Mouse (Mus musculus): ENCODE measurements around the gene Gbf1. TPM values are rescaled to one million over a fixed set of nuclear protein-coding genes. Genes with fewer than 3 reads are reported as not detected.

Gene Gbf1
- polyA plus RNA-seq, 1 experiment from 2014 or later: 28.0 TPM

DNA sequence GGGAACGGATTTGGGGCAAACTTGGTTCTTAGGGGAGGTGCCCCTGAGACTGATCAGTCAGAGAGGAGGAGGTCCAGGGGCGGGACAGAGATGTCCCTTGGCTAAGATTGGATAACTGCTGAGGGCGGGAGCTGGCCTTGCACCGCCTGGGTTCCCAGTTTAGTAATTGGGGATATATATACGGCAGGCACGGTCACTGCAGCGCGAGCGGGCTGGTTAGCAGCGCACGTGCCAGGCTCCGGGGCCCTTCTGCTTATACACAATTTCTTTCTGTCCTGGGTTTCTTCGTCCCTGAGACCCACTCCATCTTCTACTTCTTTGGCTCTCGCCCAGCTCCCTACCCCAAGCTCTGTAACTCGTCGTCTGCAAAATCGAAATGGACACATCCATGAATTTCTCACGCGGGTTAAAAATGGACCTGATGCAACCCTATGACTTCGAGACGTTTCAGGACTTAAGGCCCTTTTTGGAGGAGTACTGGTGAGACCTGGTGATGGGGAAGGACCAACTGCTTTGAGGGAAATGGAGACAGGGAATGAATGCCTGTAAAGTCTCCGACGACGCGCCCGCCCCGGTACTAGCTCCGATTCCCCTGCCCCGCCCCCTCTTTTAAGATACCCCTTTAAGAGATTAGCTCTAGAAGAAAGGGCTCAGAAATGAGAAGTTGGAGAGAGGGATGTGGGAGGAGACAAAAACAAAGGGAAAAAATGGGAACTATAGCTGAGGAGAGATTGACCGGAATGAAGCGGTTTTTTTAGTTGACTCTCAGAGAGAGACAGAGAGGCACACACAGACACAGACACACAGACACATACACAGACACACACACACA is 20.4 kb upstream of the Gbf1 start, which contains the start of gene Elovl3:
Gene Elovl3, plus strand, starts transcription at position 204 of the 832 bp plus-strand sequence.
- no peaks in the 10 kb centered on the region for H3K36me3 ChIP-seq (ENCODE audit: control insufficient read depth, insufficient read depth)
- WGBS: 3% methylated on average over 31 of the region's 31 CpGs
- H3K4me3 ChIP-seq (ENCODE audit: low read depth, low read length): peak within 1 kb of the TSS; percentile 26
- H3K27ac ChIP-seq (ENCODE audit: low read depth, low read length): no peak within 1 kb of the TSS
- H3K4me2 ChIP-seq (replicated peaks; ENCODE audit: low read depth): peak within 1 kb of the TSS; percentile 59
- TF ChIP-seq CTCF (IDR thresholded peaks at IDR 0.05; ENCODE audit: low read depth): no peak
- ATAC-seq: no peak
- H3K9me3 ChIP-seq (ENCODE audit: control insufficient read depth): no peaks in the 10 kb centered on the region
- H3K9ac ChIP-seq (ENCODE audit: low read depth, low read length): 0 out of 2 replicates have a peak within 1 kb of the TSS, but pooled peaks have one; percentile 3
- H3K27me3 ChIP-seq (replicated peaks; ENCODE audit: control insufficient read depth, insufficient read depth, low read length): peaks cover 59% of the 10 kb centered on the region
- H3K4me1 ChIP-seq (replicated peaks; ENCODE audit: control insufficient read depth, insufficient read depth, low read length): peaks cover 8% of the 10 kb centered on the region; the same call in 1 of the 2 replicates

DNA sequence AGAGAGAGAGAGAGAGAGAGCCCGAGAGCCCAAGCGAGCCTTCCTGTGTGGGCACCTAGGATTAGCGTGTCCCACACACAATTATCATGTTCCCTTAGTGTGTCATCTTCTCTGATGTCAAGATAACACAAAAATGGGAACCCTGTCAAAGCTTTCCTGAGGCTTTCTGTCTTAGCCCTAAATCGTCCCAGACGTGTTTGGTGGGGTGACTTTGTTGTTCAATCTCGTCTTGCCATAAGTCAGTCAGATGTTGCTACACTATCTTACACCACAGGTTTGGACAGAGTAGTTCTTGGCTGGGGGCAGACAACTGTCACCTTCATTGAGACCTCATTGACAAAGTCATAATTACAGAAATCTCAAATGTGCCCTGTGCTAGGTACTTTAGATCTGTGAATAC is 19.7 kb upstream of the Gbf1 start:
- no peak overlapping the region for H3K27ac ChIP-seq (ENCODE audit: low read depth, low read length)
- TF ChIP-seq CTCF (IDR thresholded peaks at IDR 0.05; ENCODE audit: low read depth): no peak
- WGBS: 51% methylated on average over 6 of the region's 6 CpGs

DNA sequence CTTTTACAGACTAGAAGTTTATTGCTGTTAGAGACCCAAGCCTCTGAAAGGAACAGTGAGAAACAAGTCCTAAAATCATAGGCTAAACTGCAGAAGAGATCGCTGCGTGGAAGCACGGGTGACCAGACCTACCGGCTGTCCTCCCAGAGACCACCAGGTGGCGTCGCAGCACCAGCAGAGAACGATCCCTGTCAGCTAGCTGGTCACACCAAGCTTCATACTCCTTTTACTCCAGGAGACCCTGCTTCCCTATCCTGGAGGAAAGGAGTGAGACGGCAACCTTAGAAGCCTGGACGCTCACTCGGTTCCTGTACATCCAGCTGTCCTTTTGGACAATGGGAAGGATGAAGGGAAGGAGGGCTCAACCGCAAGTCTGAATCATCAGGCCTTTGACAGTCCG is 17.0 kb upstream of the Gbf1 start:
- under 1% methylated on average over 12 of the region's 12 CpGs for WGBS
- peak overlapping the region; percentile 99 for H3K4me2 ChIP-seq (replicated peaks; ENCODE audit: low read depth)
- H3K9ac ChIP-seq (ENCODE audit: low read depth, low read length): peak overlapping the region; percentile 46; the same call in 1 of the 2 replicates
- H3K9me3 ChIP-seq (ENCODE audit: control insufficient read depth): no peaks in the 10 kb centered on the region
- H3K4me3 ChIP-seq (ENCODE audit: low read depth, low read length): peak overlapping the region; percentile 51
- peaks cover 10% of the 10 kb centered on the region; the same call in 1 of the 2 replicates for H3K4me1 ChIP-seq (replicated peaks; ENCODE audit: control insufficient read depth, insufficient read depth, low read length)
- peak; percentile 99 for TF ChIP-seq CTCF (IDR thresholded peaks at IDR 0.05; ENCODE audit: low read depth)
- no peak overlapping the region for H3K27ac ChIP-seq (ENCODE audit: low read depth, low read length)
- H3K27me3 ChIP-seq (replicated peaks; ENCODE audit: control insufficient read depth, insufficient read depth, low read length): peaks cover 75% of the 10 kb centered on the region
- no peaks in the 10 kb centered on the region for H3K36me3 ChIP-seq (ENCODE audit: control insufficient read depth, insufficient read depth)
- ATAC-seq: 0 out of 2 replicates have a peak, but pooled peaks have one; percentile 9

More for the DNA sequence above, 19.7 kb upstream of the Gbf1 start:
- no peaks in the 10 kb centered on the region for H3K9me3 ChIP-seq (ENCODE audit: control insufficient read depth)
- H3K4me2 ChIP-seq (replicated peaks; ENCODE audit: low read depth): no peak overlapping the region
- no peak for ATAC-seq
- H3K36me3 ChIP-seq (ENCODE audit: control insufficient read depth, insufficient read depth): no peaks in the 10 kb centered on the region
- peaks cover 10% of the 10 kb centered on the region; the same call in 1 of the 2 replicates for H3K4me1 ChIP-seq (replicated peaks; ENCODE audit: control insufficient read depth, insufficient read depth, low read length)
- peaks cover 66% of the 10 kb centered on the region for H3K27me3 ChIP-seq (replicated peaks; ENCODE audit: control insufficient read depth, insufficient read depth, low read length)
- no peak overlapping the region for H3K9ac ChIP-seq (ENCODE audit: low read depth, low read length)
- no peak overlapping the region for H3K4me3 ChIP-seq (ENCODE audit: low read depth, low read length)

DNA sequence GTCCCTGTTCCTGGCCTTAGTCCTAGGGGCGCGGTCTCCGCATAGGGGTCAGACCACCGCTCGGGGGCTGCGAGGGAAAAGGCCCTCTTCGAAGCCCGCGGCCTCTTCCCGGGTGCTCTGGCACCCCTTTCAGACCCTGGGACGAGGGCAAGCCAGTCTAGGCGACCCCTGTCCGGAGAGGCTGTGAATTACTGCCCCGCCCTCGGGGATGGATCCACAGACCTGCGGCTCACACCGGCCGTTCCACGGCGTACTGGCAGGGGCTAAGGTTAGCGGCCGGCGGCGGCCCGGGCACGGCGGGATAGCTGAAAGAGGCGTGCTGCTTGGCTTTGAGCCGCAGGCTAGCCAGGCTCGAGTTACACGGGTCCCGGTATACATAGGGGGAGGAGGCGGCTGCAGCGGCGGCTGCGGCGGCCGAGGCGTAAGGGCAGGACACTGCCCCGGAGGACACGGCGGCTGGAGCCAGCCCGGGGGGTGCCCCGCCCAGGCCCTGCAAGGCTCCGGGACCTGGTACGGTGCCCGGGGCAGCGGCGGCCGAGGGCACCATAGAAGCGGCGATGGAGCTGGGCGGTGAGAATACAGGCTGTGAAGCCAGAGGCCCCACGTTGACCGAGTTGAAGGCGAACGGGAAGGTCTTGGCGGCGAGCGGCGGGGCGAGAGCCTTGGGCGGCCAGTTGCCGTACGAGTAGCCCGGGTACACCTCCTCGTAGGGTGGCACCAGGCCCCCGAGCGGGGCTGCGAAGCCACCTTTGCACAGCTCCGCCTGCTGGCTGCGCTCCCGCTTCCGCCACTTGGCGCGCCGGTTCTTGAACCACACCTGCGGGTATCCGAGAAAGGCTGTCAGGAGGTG is 16.3 kb upstream of the Gbf1 start:
- Histone ChIP-seq H3K27ac (ENCODE audit: low read depth, low read length) (no peak overlapping the region), H3K4me3 (ENCODE audit: low read depth, low read length) (peak overlapping the region; percentile 51), H3K9ac (ENCODE audit: low read depth, low read length) (peak overlapping the region; percentile 46), H3K4me1 (replicated peaks; ENCODE audit: control insufficient read depth, insufficient read depth, low read length) (peaks cover 10% of the 10 kb centered on the region; the same call in 1 of the 2 replicates), H3K9me3 (ENCODE audit: control insufficient read depth) (no peaks in the 10 kb centered on the region), H3K4me2 (replicated peaks; ENCODE audit: low read depth) (peak overlapping the region; percentile 99), H3K36me3 (ENCODE audit: control insufficient read depth, insufficient read depth) (no peaks in the 10 kb centered on the region), H3K27me3 (replicated peaks; ENCODE audit: control insufficient read depth, insufficient read depth, low read length) (peaks cover 68% of the 10 kb centered on the region)
- whole genome bisulfite sequencing: under 1% methylated on average over 79 of the region's 79 CpGs
- ATAC-seq: peak; percentile 34; the same call in 1 of the 2 replicates
- TF ChIP-seq CTCF (IDR thresholded peaks at IDR 0.05; ENCODE audit: low read depth): peak; percentile 73

DNA sequence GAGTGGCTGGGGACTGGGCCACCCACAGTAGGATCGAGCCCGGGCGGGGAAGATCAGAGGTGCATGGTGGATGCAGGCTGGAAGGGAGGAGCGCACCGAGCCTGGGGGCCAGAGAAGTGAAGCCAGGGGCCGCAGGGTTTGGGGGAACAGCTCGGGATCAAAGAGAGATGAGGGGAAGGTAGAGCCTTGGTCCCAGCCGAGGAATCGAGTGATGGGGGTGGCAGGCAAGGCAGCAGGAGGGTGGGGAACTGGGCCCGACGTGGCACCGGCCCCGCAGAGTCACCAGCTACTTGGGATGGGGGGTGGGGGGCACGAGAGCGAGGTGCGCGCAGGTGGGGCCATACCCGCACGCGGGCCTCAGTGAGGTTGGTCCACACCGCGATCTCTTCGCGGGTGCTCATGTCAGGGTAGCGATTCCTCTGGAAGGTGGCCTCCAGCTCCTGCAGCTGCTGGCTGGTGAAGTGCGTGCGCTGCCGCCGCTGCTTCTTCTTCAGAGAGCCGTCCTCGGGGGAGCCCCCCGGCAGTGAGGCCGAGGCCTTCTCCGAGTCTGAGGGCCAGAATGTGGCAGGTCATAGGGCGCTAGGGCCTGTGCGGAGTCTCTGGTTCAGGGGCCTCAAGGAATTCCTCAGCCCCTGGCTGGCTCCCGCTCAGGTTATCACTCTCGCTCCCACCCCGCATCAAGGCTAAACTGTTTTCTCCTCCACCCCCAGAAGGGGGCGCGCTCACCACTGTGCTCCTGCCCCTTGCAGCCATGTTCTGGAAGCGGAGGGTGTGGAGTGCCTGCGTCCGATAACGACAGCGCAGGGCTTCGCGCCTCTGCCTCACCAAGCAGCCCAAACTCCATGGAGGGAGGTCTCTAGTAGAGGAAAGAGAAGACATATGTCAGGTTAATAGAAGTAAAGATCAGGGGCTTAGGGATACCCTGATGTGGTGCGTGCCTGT is 15.4 kb upstream of the Gbf1 start:
- Histone ChIP-seq H3K4me3 (ENCODE audit: low read depth, low read length) (peak overlapping the region; percentile 51), H3K27me3 (replicated peaks; ENCODE audit: control insufficient read depth, insufficient read depth, low read length) (peaks cover 64% of the 10 kb centered on the region), H3K36me3 (ENCODE audit: control insufficient read depth, insufficient read depth) (no peaks in the 10 kb centered on the region), H3K9me3 (ENCODE audit: control insufficient read depth) (no peaks in the 10 kb centered on the region), H3K27ac (ENCODE audit: low read depth, low read length) (no peak overlapping the region), H3K4me2 (replicated peaks; ENCODE audit: low read depth) (peak overlapping the region; percentile 99), H3K4me1 (replicated peaks; ENCODE audit: control insufficient read depth, insufficient read depth, low read length) (peaks cover 10% of the 10 kb centered on the region; the same call in 1 of the 2 replicates), H3K9ac (ENCODE audit: low read depth, low read length) (no peak overlapping the region)
- peak; percentile 88 for TF ChIP-seq CTCF (IDR thresholded peaks at IDR 0.05; ENCODE audit: low read depth)
- peak; percentile 49 for ATAC-seq
- WGBS: 3% methylated on average over 49 of the region's 49 CpGs
